Mouse (Mus musculus) limb, embryonic 13.5 days (tissue): ENCODE results near the gene Anp32e. TPM values are rescaled to one million over a fixed set of nuclear protein-coding genes. Genes with fewer than 3 reads are reported as not detected.

ENCODE experiments used
- ATAC-seq: fragments of 200-750 bp; cut with Nextera tagmentation; 2 replicates; pipeline ENCODE4 v1.8.0; 2017; ENCODE audit warnings: low read depth, moderate number of reproducible peaks, moderate TSS enrichment; ENCODE audit not compliant: low FRiP score
- H3K27ac ChIP-seq: fragments of 300-500 bp; sonication (generic); 2 replicates; pipeline ENCODE4 v1.5.1; 2015; ENCODE audit warnings: inconsistent platforms, mild to moderate bottlenecking, moderate library complexity
- H3K27me3 ChIP-seq: fragments of 300-500 bp; sonication (generic); 2 replicates; pipeline ENCODE4 v1.6.1; 2015; ENCODE audit warnings: mild to moderate bottlenecking, inconsistent platforms
- H3K36me3 ChIP-seq: fragments of 300-500 bp; sonication (generic); 2 replicates; pipeline ENCODE4 v1.6.1; 2015; ENCODE audit warnings: inconsistent platforms, mild to moderate bottlenecking, moderate library complexity
- H3K4me1 ChIP-seq: fragments of 300-500 bp; sonication (generic); 2 replicates; pipeline ENCODE4 v1.6.1; 2015; ENCODE audit warnings: inconsistent platforms
- H3K4me2 ChIP-seq: fragments of 300-500 bp; sonication (generic); replicated peaks from 2 replicates; pipeline ENCODE4 v1.6.1; 2015; ENCODE audit warnings: inconsistent platforms, mild to moderate bottlenecking, moderate library complexity
- H3K4me3 ChIP-seq: fragments of 300-500 bp; sonication (generic); 2 replicates; pipeline ENCODE4 v1.5.1; 2015; ENCODE audit warnings: moderate library complexity, mild to moderate bottlenecking, inconsistent platforms
- H3K9ac ChIP-seq: fragments of 300-500 bp; sonication (generic); 2 replicates; pipeline ENCODE4 v1.6.1; 2015; ENCODE audit warnings: mild to moderate bottlenecking, inconsistent platforms
- H3K9me3 ChIP-seq: fragments of 300-500 bp; sonication (generic); 2 replicates; pipeline ENCODE4 v1.6.1; 2016; ENCODE audit warnings: inconsistent platforms
- WGBS: fragments of 180-500 bp; shearing (Covaris S2); methylation state at CpG from one replicate; pipeline ENCODE4 v1.1.7; 2015; 5-methylcytosine and 5-hydroxymethylcytosine counted together
- polyA plus RNA-seq: library from polyadenylated mRNA; unstranded; fragments of >200 nt; fragmentation: Nextera tagmentation; extraction: Ambion mirVana; gene quantifications from 2 replicates; pipeline ENCODE4 v1.2.1, GENCODE M21; 2015

Gene Anp32e
- polyA plus RNA-seq, 1 experiment from 2014 or later: 231 TPM

- H3K9me3 ChIP-seq: no peaks in the 10 kb centered on the region
- no peak overlapping the region for H3K27ac ChIP-seq
- H3K4me1 ChIP-seq: peaks cover 12% of the 10 kb centered on the region
- H3K4me2 ChIP-seq: peak overlapping the region; percentile 4; the same call in 1 of the 2 replicates
- no peak overlapping the region for H3K9ac ChIP-seq
- H3K4me3 ChIP-seq: no peak overlapping the region
- peaks cover 33% of the 10 kb centered on the region for H3K36me3 ChIP-seq
- 56% methylated on average over 1 of the region's 1 CpGs for WGBS
- no peak for ATAC-seq
- no peaks in the 10 kb centered on the region for H3K27me3 ChIP-seq
Measured at GRCm38 (mm10) chr3:95932157-95932556, 3.1 kb downstream of the Anp32e start.

DNA sequence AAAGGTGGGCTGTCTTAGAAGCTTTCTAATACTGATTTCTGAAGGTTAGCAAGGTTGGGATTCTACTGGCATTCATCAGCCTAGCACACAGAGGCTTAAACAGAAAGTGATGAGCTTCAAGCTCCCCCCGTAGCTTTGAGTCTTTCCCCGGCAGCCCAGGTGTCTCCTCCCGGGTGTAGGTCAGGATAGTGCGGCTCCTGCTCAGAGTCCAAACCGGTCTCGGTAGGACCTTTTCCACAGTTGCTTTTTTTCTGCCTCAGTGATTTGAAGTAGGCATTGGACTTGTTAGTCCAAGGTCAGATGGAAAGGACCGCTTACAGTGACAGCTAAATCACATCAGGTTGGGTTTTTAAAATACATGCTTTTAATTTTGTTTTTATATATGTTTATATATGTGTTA is 3.5 kb downstream of the Anp32e start:
- Histone ChIP-seq H3K4me1 (peaks cover 12% of the 10 kb centered on the region), H3K4me2 (peak overlapping the region; percentile 4; the same call in 1 of the 2 replicates), H3K4me3 (no peak overlapping the region), H3K27me3 (no peaks in the 10 kb centered on the region), H3K9me3 (no peaks in the 10 kb centered on the region), H3K36me3 (peaks cover 37% of the 10 kb centered on the region), H3K9ac (no peak overlapping the region), H3K27ac (no peak overlapping the region)
- no peak for ATAC-seq
- WGBS: 92% methylated on average over 7 of the region's 7 CpGs

- peaks cover 44% of the 10 kb centered on the region for H3K36me3 ChIP-seq
- WGBS: 93% methylated on average over 7 of the region's 7 CpGs
- H3K4me3 ChIP-seq: no peak overlapping the region
- H3K4me2 ChIP-seq: no peak overlapping the region
- H3K4me1 ChIP-seq: peaks cover 12% of the 10 kb centered on the region
- no peaks in the 10 kb centered on the region for H3K9me3 ChIP-seq
- H3K9ac ChIP-seq: no peak overlapping the region
- no peak overlapping the region for H3K27ac ChIP-seq
- H3K27me3 ChIP-seq: no peaks in the 10 kb centered on the region
- ATAC-seq: no peak
Measured at GRCm38 (mm10) chr3:95933111-95933750, 4.2 kb downstream of the Anp32e start.

DNA sequence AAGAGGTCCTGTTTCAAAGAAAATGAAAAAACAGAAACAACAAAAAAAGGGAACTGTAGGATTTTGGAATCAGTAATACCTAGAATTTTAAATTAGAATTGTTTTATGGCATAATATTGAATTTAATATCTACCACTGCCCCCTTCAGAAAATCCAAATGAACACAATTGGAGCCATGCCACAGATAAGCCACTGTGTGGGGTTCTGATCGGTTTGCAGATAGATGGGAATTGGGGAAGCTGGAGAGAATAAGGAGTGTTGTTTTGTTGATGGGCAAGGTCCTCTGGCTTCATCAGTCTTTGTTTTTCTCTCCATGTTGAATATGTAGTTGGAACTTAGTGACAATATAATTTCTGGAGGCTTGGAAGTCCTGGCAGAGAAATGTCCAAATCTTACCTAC is 5.4 kb downstream of the Anp32e start:
- Histone ChIP-seq H3K27ac (no peak overlapping the region), H3K27me3 (no peaks in the 10 kb centered on the region), H3K4me2 (no peak overlapping the region), H3K4me1 (peaks cover 12% of the 10 kb centered on the region), H3K36me3 (peaks cover 56% of the 10 kb centered on the region), H3K9ac (no peak overlapping the region), H3K4me3 (no peak overlapping the region), H3K9me3 (no peaks in the 10 kb centered on the region)
- ATAC-seq: no peak
- 92% methylated on average over 1 of the region's 1 CpGs for WGBS

GRCm38 (mm10) chr3:95938217-95938616 is 9.2 kb downstream of the Anp32e start:
- Histone ChIP-seq H3K4me3 (no peak overlapping the region), H3K4me2 (no peak overlapping the region), H3K4me1 (no peaks in the 10 kb centered on the region), H3K36me3 (peaks cover 93% of the 10 kb centered on the region), H3K9ac (no peak overlapping the region), H3K27ac (no peak overlapping the region), H3K9me3 (no peaks in the 10 kb centered on the region), H3K27me3 (no peaks in the 10 kb centered on the region)
- no peak for ATAC-seq
- WGBS: 98% methylated on average over 8 of the region's 8 CpGs

DNA sequence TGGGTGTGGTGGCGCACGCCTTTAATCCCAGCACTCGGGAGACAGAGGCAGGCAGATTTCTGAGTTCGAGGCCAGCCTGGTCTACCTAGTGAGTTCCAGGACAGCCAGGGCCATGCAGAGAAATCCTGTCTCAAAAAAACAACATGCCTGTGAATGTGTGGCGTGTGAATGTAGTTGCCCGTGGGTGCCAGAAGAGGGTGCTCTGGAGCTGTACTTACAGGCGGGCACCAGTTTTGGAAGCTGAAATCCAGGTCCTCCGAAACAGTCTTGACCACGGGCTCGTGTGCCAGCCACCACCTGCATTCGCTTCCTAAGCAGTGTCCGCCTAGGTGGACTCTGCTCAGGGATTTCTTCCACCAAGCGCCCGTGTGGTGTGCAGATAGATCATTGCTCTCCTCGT is 9.8 kb downstream of the Anp32e start:
- Histone ChIP-seq H3K4me3 (no peak overlapping the region), H3K9me3 (no peaks in the 10 kb centered on the region), H3K27me3 (no peaks in the 10 kb centered on the region), H3K4me1 (no peaks in the 10 kb centered on the region), H3K27ac (no peak overlapping the region), H3K36me3 (peaks cover 91% of the 10 kb centered on the region), H3K4me2 (no peak overlapping the region), H3K9ac (no peak overlapping the region)
- no peak for ATAC-seq
- WGBS: 94% methylated on average over 15 of the region's 15 CpGs

- ATAC-seq: no peak
- 88% methylated on average over 6 of the region's 6 CpGs for WGBS
- Histone ChIP-seq H3K9me3 (no peaks in the 10 kb centered on the region), H3K27me3 (no peaks in the 10 kb centered on the region), H3K4me3 (no peak overlapping the region), H3K9ac (no peak overlapping the region), H3K4me1 (no peaks in the 10 kb centered on the region), H3K36me3 (peaks cover 91% of the 10 kb centered on the region), H3K27ac (no peak overlapping the region), H3K4me2 (no peak overlapping the region)
Measured at GRCm38 (mm10) chr3:95942749-95943148, 13.7 kb downstream of the Anp32e start.

- ATAC-seq: no peak
- H3K27me3 ChIP-seq: no peaks in the 10 kb centered on the region
- 92% methylated on average over 7 of the region's 7 CpGs for WGBS
- H3K36me3 ChIP-seq: peaks cover 86% of the 10 kb centered on the region
- no peak overlapping the region for H3K9ac ChIP-seq
- H3K27ac ChIP-seq: no peak overlapping the region
- H3K4me3 ChIP-seq: no peak overlapping the region
- H3K4me1 ChIP-seq: no peaks in the 10 kb centered on the region
- H3K9me3 ChIP-seq: no peaks in the 10 kb centered on the region
- H3K4me2 ChIP-seq: no peak overlapping the region
Measured at GRCm38 (mm10) chr3:95943226-95943625, 14.2 kb downstream of the Anp32e start.

GRCm38 (mm10) chr3:95944742-95945141 is 15.7 kb downstream of the Anp32e start:
- Histone ChIP-seq H3K4me1 (no peaks in the 10 kb centered on the region), H3K9me3 (no peaks in the 10 kb centered on the region), H3K27me3 (no peaks in the 10 kb centered on the region), H3K4me3 (no peak overlapping the region), H3K9ac (no peak overlapping the region), H3K27ac (no peak overlapping the region), H3K36me3 (peaks cover 77% of the 10 kb centered on the region), H3K4me2 (no peak overlapping the region)
- ATAC-seq: no peak
- 95% methylated on average over 8 of the region's 8 CpGs for WGBS

DNA sequence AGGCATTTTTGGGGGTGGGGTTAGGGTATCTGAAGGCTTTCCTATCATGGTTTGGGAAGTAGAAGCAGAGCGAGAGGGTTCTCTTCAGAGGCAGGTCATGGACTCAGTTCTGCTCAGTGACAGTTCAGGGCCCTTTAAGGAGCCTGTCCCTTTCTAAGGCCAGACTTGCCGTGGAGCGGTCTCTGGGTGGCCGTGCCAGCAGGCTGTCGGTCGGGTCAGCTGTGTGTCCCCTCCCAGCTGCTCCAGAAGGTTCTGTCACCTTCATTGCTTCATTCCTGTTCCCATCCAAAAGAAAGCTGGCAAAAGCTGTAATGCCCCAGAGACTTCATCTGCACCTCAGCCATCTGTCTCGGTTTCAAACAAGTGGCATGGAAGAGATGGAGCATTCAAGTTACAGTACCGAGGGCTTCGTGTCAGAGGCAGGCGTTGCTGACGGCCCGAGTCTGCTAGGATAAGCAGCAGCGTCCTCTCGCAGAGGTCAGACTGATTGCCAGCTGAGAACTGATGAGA is 16.7 kb downstream of the Anp32e start:
- Histone ChIP-seq H3K27me3 (no peaks in the 10 kb centered on the region), H3K9ac (no peak overlapping the region), H3K27ac (no peak overlapping the region), H3K4me3 (no peak overlapping the region), H3K4me1 (no peaks in the 10 kb centered on the region), H3K4me2 (no peak overlapping the region), H3K9me3 (no peaks in the 10 kb centered on the region), H3K36me3 (peaks cover 66% of the 10 kb centered on the region)
- 91% methylated on average over 14 of the region's 14 CpGs for WGBS
- no peak for ATAC-seq

GRCm38 (mm10) chr3:95948325-95948724 is 19.3 kb downstream of the Anp32e start:
- no peak overlapping the region for H3K4me2 ChIP-seq
- no peak overlapping the region for H3K27ac ChIP-seq
- ATAC-seq: no peak
- H3K27me3 ChIP-seq: no peaks in the 10 kb centered on the region
- no peak overlapping the region for H3K9ac ChIP-seq
- no peaks in the 10 kb centered on the region; the same call in 1 of the 2 replicates for H3K4me1 ChIP-seq
- WGBS: 88% methylated on average over 5 of the region's 5 CpGs
- H3K9me3 ChIP-seq: no peaks in the 10 kb centered on the region
- H3K36me3 ChIP-seq: peaks cover 41% of the 10 kb centered on the region
- no peak overlapping the region for H3K4me3 ChIP-seq

- peak overlapping the region; percentile 53 for H3K4me3 ChIP-seq
Measured at GRCm38 (mm10) chr3:95950763-95951551, 21.9 kb downstream of the Anp32e start.

More at GRCm38 (mm10) chr3:95950763-95951551, 21.9 kb downstream of the Anp32e start:
- Histone ChIP-seq H3K9me3 (no peaks in the 10 kb centered on the region), H3K36me3 (peaks cover 19% of the 10 kb centered on the region), H3K4me2 (peak overlapping the region; percentile 72), H3K27ac (peak overlapping the region; percentile 89), H3K4me1 (no peaks in the 10 kb centered on the region; the same call in 1 of the 2 replicates), H3K9ac (peak overlapping the region; percentile 61), H3K27me3 (no peaks in the 10 kb centered on the region)
- peak; percentile 96 for ATAC-seq
- WGBS: 2% methylated on average over 49 of the region's 49 CpGs
